Mouse (Mus musculus) embryonic fibroblast, embryonic 13.5 days (primary cell): ENCODE results near the gene Nox3.

Source experiments
- CTCF ChIP-seq: IDR thresholded peaks from 2 replicates; pipeline ENCODE4 v1.5.1; 2011; ENCODE audit warnings: mild to moderate bottlenecking, control low read depth, low read length, moderate library complexity, borderline replicate concordance; ENCODE audit not compliant: insufficient read depth
- POLR2A ChIP-seq: IDR thresholded peaks from 2 replicates; pipeline ENCODE4 v1.6.1; 2011; ENCODE audit warnings: low read depth, mild to moderate bottlenecking, control low read depth, low read length, moderate library complexity

DNA sequence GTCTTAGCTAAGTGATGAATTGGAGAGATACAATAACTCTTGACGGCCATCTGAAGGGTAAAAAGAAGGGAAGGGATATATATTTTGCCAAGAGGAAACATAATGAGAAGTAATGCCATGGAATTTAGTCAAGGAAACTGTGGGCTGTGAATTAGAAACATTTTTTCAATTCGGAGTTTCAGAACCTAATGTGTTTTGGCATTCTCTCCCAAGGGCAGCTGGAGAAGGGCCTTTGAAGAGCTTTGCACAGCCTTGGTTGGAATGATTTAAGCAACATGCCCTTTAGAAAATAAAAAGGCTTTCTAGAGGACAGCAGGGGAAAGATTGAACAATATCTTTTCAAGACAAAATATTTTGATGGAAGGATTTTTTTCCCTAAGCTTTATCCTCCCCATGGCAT is 40.9 kb upstream of the Nox3 start:
- TF ChIP-seq POLR2A = no peak
- TF ChIP-seq CTCF = no peak
